Mouse (Mus musculus) liver, embryonic 14.5 days (tissue): Measurements from ENCODE around the gene Stim1. TPM values are rescaled to one million over a fixed set of nuclear protein-coding genes. Genes with fewer than 3 reads are reported as not detected.
A peak's percentile ranks its signal among the peaks of the same experiment; 100 is the strongest.
"Not testable (repeated sequence)": the region's sequence is repeated elsewhere in the genome, so short reads cannot be mapped to it uniquely, and the experiment has no call there.

Source experiments
- ATAC-seq: fragments of 200-750 bp; cut with Nextera tagmentation; 2 replicates; pipeline ENCODE4 v1.8.0; 2017; ENCODE audit warnings: moderate number of reproducible peaks, mild to moderate bottlenecking, moderate library complexity; ENCODE audit not compliant: insufficient read depth
- DNase-seq, 3 experiments: peaks; one replicate each; pipeline ENCODE4 v3.0.0-alpha.2; 2012 to 2013; ENCODE audit warnings: low read depth in 3 of 3, low spot score in 3 of 3
- H3K27ac ChIP-seq: fragments of 300-500 bp; sonication (generic); 2 replicates; pipeline ENCODE4 v1.5.1; 2014; ENCODE audit warnings: moderate library complexity, mild to moderate bottlenecking, control low read depth, inconsistent platforms
- H3K27me3 ChIP-seq: fragments of 300-500 bp; sonication (generic); 2 replicates; pipeline ENCODE4 v1.6.1; 2014; ENCODE audit warnings: mild to moderate bottlenecking, low read length, moderate library complexity; ENCODE audit not compliant: control insufficient read depth, insufficient read depth
- H3K36me3 ChIP-seq: fragments of 300-500 bp; sonication (generic); replicated peaks from 2 replicates; pipeline ENCODE4 v1.6.1; 2014; ENCODE audit warnings: low read depth; ENCODE audit not compliant: control insufficient read depth, insufficient read depth
- H3K4me1 ChIP-seq, 2 experiments: fragments of 200-500 bp in 1 of 2; fragments of 300-500 bp in 1 of 2; sonication (generic) in 1 of 2; replicated peaks; 2 replicates each; pipeline ENCODE4 v1.6.1; 2012 to 2014; ENCODE audit warnings: antibody characterized with exemption in 1 of 2, inconsistent platforms in 1 of 2, low read length in 1 of 2; ENCODE audit not compliant: control insufficient read depth in 2 of 2, insufficient read depth in 2 of 2
- H3K4me2 ChIP-seq: fragments of 300-500 bp; sonication (generic); 2 replicates; pipeline ENCODE4 v1.6.1; 2014; ENCODE audit warnings: low read depth, mild to moderate bottlenecking, control low read depth, moderate library complexity
- H3K4me3 ChIP-seq, 2 experiments: fragments of 200-500 bp in 1 of 2; fragments of 300-500 bp in 1 of 2; sonication (generic) in 1 of 2; 2 replicates each; pipeline ENCODE4 v1.5.1; 2012 to 2014; ENCODE audit warnings: low read depth in 2 of 2, low read length in 2 of 2, mild to moderate bottlenecking in 2 of 2, control low read depth in 1 of 2, inconsistent platforms in 1 of 2, moderate library complexity in 1 of 2; ENCODE audit not compliant: insufficient read depth in 1 of 2
- H3K9ac ChIP-seq: fragments of 300-500 bp; sonication (generic); replicated peaks from 2 replicates; pipeline ENCODE4 v1.6.1; 2014; ENCODE audit warnings: mild to moderate bottlenecking, control low read depth, moderate library complexity
- H3K9me3 ChIP-seq: fragments of 300-500 bp; sonication (generic); 2 replicates; pipeline ENCODE4 v1.6.1; 2016; ENCODE audit warnings: low read length, mixed read lengths; ENCODE audit not compliant: control insufficient read depth
- CTCF ChIP-seq: IDR thresholded peaks from 2 replicates; pipeline ENCODE4 v1.5.1; 2016; ENCODE audit warnings: antibody characterized with exemption, low read depth, control low read depth
- EP300 ChIP-seq: IDR thresholded peaks from 2 replicates; pipeline ENCODE4 v1.6.1; 2016; ENCODE audit warnings: antibody characterized with exemption, low read depth
- WGBS: fragments of 180-500 bp; shearing (Covaris S2); extraction: QIAGEN DNeasy Blood & Tissue Kit; methylation state at CpG from one replicate; pipeline ENCODE4 v1.1.7; 2014; ENCODE audit not compliant: insufficient replicate concordance; 5-methylcytosine and 5-hydroxymethylcytosine counted together
- polyA plus RNA-seq, 2 experiments: library from polyadenylated mRNA; depleted of rRNA in 1 of 2; stranded (reverse) in 1 of 2; unstranded in 1 of 2; fragments of >200 nt; fragmentation: Nextera tagmentation in 1 of 2; extraction: Ambion mirVana in 1 of 2; gene quantifications; 2 replicates each; pipeline versions ENCODE4 v1.2.1 to v1.2.3; 2012 to 2014

Gene Stim1
- polyA plus RNA-seq, 2 experiments: 7.9 to 9.3 TPM

DNA sequence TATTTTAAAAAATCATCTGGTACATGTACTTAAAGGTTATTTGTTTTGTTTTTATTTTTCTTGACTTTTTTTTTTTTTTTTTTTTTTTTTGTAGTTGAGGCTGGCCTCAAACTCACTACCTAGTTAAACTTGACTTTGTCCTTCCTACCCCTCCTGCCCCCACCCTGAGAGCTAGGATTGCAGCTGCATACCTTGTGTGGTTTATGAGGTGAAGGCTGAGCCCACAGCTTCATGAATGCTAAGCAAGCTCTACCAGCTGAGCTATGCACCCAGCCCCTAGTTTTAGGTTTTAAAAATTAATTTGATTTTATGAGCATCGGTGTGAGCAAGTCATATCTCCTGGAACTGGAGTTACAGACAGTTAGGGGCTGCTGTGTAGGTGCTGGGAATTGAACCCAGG is 7.1 kb upstream of the Stim1 start:
- peaks cover 0 to 5% of the 10 kb centered on the region in 2 experiments; a peak in 2 of 4 replicates for H3K4me1 ChIP-seq
- TF ChIP-seq EP300: no peak
- no peaks in the 10 kb centered on the region for H3K9me3 ChIP-seq
- no peak overlapping the region for H3K4me3 ChIP-seq
- 80% methylated on average over 1 of the region's 1 CpGs for WGBS
- ATAC-seq: no peak
- no peak overlapping the region for H3K27ac ChIP-seq
- no peaks in the 10 kb centered on the region for H3K27me3 ChIP-seq
- H3K9ac ChIP-seq: no peak overlapping the region
- H3K36me3 ChIP-seq: no peaks in the 10 kb centered on the region
- no peak overlapping the region for H3K4me2 ChIP-seq
- DNase-seq: no peak

- Histone ChIP-seq H3K9me3 (no peaks in the 10 kb centered on the region), H3K4me2 (no peak overlapping the region), H3K9ac (no peak overlapping the region), H3K4me3 (no peak overlapping the region), H3K27ac (no peak overlapping the region), H3K27me3 (no peaks in the 10 kb centered on the region), H3K4me1 (peaks cover 12% of the 10 kb centered on the region in 2 experiments), H3K36me3 (no peaks in the 10 kb centered on the region)
- ATAC-seq (no peak), DNase-seq (no peak)
- peak; percentile 40; the same call in 1 of the 2 replicates for TF ChIP-seq CTCF
- no peak for TF ChIP-seq EP300
- WGBS: 92% methylated on average over 2 of the region's 2 CpGs
Observed at GRCm38 (mm10) chr7:102263020-102263419, 4.6 kb upstream of the Stim1 start.

- H3K27me3 ChIP-seq, H3K9me3 ChIP-seq, ATAC-seq, H3K36me3 ChIP-seq, DNase-seq: not testable (repeated sequence)
- Histone ChIP-seq H3K4me1 (peaks cover 30 to 32% of the 10 kb centered on the region in 2 experiments), H3K4me2 (peak overlapping the region; percentile 82), H3K9ac (peak overlapping the region; percentile 95), H3K27ac (peak overlapping the region; percentile 91), H3K4me3 (peak overlapping the region in 1 of 2 experiments; percentile 96; a peak in 2 of 4 replicates)
- 51% methylated on average over 10 of the region's 10 CpGs for WGBS
Observed at GRCm38 (mm10) chr7:102266021-102266400, 1.6 kb upstream of the Stim1 start.

GRCm38 (mm10) chr7:102266401-102267042 is 1.1 kb upstream of the Stim1 start:
- Histone ChIP-seq H3K27ac (peak overlapping the region; percentile 91), H3K4me2 (peak overlapping the region; percentile 82), H3K27me3 (no peaks in the 10 kb centered on the region), H3K4me3 (peak overlapping the region; percentile 55 to 96), H3K9ac (peak overlapping the region; percentile 95), H3K9me3 (no peaks in the 10 kb centered on the region), H3K36me3 (no peaks in the 10 kb centered on the region), H3K4me1 (peaks cover 30 to 33% of the 10 kb centered on the region in 2 experiments)
- peak; percentile 15 for ATAC-seq
- DNase-seq: peak in 2 of 3 experiments; percentile 48 to 63
- no peak for TF ChIP-seq CTCF
- TF ChIP-seq EP300: peak; percentile 61
- WGBS: 6% methylated on average over 14 of the region's 14 CpGs

- under 1% methylated on average over 34 of the region's 34 CpGs for WGBS
Observed at GRCm38 (mm10) chr7:102267113-102267579, 460 bp upstream of the Stim1 start.

More at GRCm38 (mm10) chr7:102267113-102267579, 460 bp upstream of the Stim1 start:
- peak overlapping the region; percentile 91 for H3K27ac ChIP-seq
- no peaks in the 10 kb centered on the region for H3K36me3 ChIP-seq
- peak; percentile 85 for ATAC-seq
- H3K27me3 ChIP-seq: no peaks in the 10 kb centered on the region
- TF ChIP-seq CTCF: peak; percentile 97
- TF ChIP-seq EP300: no peak
- peak overlapping the region; percentile 90 to 96 for H3K4me3 ChIP-seq
- H3K9ac ChIP-seq: peak overlapping the region; percentile 95
- H3K4me2 ChIP-seq: peak overlapping the region; percentile 82
- DNase-seq: peak; percentile 86 to 88 (median 86)
- no peaks in the 10 kb centered on the region for H3K9me3 ChIP-seq
- peaks cover 33 to 37% of the 10 kb centered on the region in 2 experiments for H3K4me1 ChIP-seq
